Mouse (Mus musculus) testis, adult 2 months (tissue): ENCODE results near the gene Siva1. TPM values are rescaled to one million over a fixed set of nuclear protein-coding genes. Genes with fewer than 3 reads are reported as not detected.

ENCODE experiments used
- H3K27ac ChIP-seq: fragments of 200-500 bp; 2 replicates; pipeline ENCODE4 v1.5.1; 2012; ENCODE audit warnings: low read depth, low read length; ENCODE audit not compliant: control insufficient read depth, insufficient read depth
- H3K27me3 ChIP-seq: fragments of 200-500 bp; 2 replicates; pipeline ENCODE4 v1.6.1; 2012; ENCODE audit warnings: mild to moderate bottlenecking, low read length, moderate library complexity; ENCODE audit not compliant: control insufficient read depth, insufficient read depth
- H3K36me3 ChIP-seq: fragments of 200-500 bp; 2 replicates; pipeline ENCODE4 v1.6.1; 2012; ENCODE audit warnings: mild to moderate bottlenecking, low read length; ENCODE audit not compliant: control insufficient read depth, insufficient read depth
- H3K4me1 ChIP-seq: fragments of 200-500 bp; 2 replicates; pipeline ENCODE4 v1.6.1; 2012; ENCODE audit warnings: low read length; ENCODE audit not compliant: control insufficient read depth, insufficient read depth
- H3K4me3 ChIP-seq: fragments of 200-500 bp; 2 replicates; pipeline ENCODE4 v1.5.1; 2012; ENCODE audit warnings: low read depth, mild to moderate bottlenecking, low read length, moderate library complexity, mixed read lengths; ENCODE audit not compliant: control insufficient read depth
- CTCF ChIP-seq: fragments of 200-500 bp; IDR thresholded peaks from 2 replicates; pipeline ENCODE4 v1.5.1; 2012; ENCODE audit warnings: low read depth, mild to moderate bottlenecking, inconsistent platforms, low read length, moderate library complexity; ENCODE audit not compliant: control insufficient read depth, insufficient read depth, insufficient replicate concordance
- POLR2A ChIP-seq: fragments of 200-500 bp; IDR thresholded peaks from 2 replicates; pipeline ENCODE4 v1.6.1; 2012; ENCODE audit warnings: low read depth, mild to moderate bottlenecking, inconsistent platforms, low read length, moderate library complexity; ENCODE audit not compliant: control insufficient read depth
- polyA plus RNA-seq: library from polyadenylated mRNA; depleted of rRNA; stranded (reverse); fragments of >200 nt; gene quantifications from 2 replicates; pipeline ENCODE4 v1.2.3, GENCODE M21; 2012

The Siva1 gene
- polyA plus RNA-seq, 1 experiment = 41.7 TPM

GRCm38 (mm10) chr12:112665881-112666544, 21.5 kb downstream of the Siva1 start:
- Histone ChIP-seq H3K36me3 (no peaks in the 10 kb centered on the region), H3K4me3 (no peak overlapping the region), H3K4me1 (no peaks in the 10 kb centered on the region; the same call in 1 of the 2 replicates), H3K27ac (no peak overlapping the region), H3K27me3 (no peaks in the 10 kb centered on the region)
- TF ChIP-seq CTCF = no peak
- TF ChIP-seq POLR2A = no peak

GRCm38 (mm10) chr12:112667619-112668297, 23.3 kb downstream of the Siva1 start:
- Histone ChIP-seq H3K27me3 (no peaks in the 10 kb centered on the region), H3K36me3 (no peaks in the 10 kb centered on the region), H3K4me3 (no peak overlapping the region), H3K4me1 (peaks cover 3% of the 10 kb centered on the region), H3K27ac (no peak overlapping the region)
- no peak for TF ChIP-seq CTCF
- TF ChIP-seq POLR2A = no peak

- Histone ChIP-seq H3K27me3 (no peaks in the 10 kb centered on the region), H3K4me1 (peaks cover 23% of the 10 kb centered on the region), H3K27ac (no peak overlapping the region), H3K4me3 (no peak overlapping the region), H3K36me3 (no peaks in the 10 kb centered on the region)
- TF ChIP-seq POLR2A (no peak), CTCF (no peak)
Observed at GRCm38 (mm10) chr12:112670718-112671393, 26.4 kb downstream of the Siva1 start.

GRCm38 (mm10) chr12:112671891-112672290, 27.4 kb downstream of the Siva1 start:
- Histone ChIP-seq H3K27me3 (no peaks in the 10 kb centered on the region), H3K4me1 (peaks cover 23% of the 10 kb centered on the region), H3K36me3 (no peaks in the 10 kb centered on the region), H3K27ac (no peak overlapping the region), H3K4me3 (no peak overlapping the region)
- no peak for TF ChIP-seq POLR2A
- TF ChIP-seq CTCF = peak; percentile 10; the same call in 1 of the 2 replicates

- Histone ChIP-seq H3K4me1 (peaks cover 27% of the 10 kb centered on the region), H3K27me3 (no peaks in the 10 kb centered on the region), H3K27ac (peak overlapping the region; percentile 67), H3K36me3 (no peaks in the 10 kb centered on the region), H3K4me3 (peak overlapping the region; percentile 78)
- TF ChIP-seq CTCF (no peak), POLR2A (no peak)
Observed at GRCm38 (mm10) chr12:112672744-112673575, 28.5 kb downstream of the Siva1 start.

- Histone ChIP-seq H3K27ac (peak overlapping the region; percentile 67), H3K4me3 (peak overlapping the region; percentile 78), H3K36me3 (no peaks in the 10 kb centered on the region), H3K4me1 (peaks cover 34% of the 10 kb centered on the region), H3K27me3 (no peaks in the 10 kb centered on the region)
- TF ChIP-seq CTCF (no peak), POLR2A (no peak)
Observed at GRCm38 (mm10) chr12:112673576-112674091, 29.2 kb downstream of the Siva1 start.
